26 mouse cellular contexts compared by ENCODE assay signal in genomic region chr12:40113605-40114004, GRCm38 (mm10). TPM values are rescaled to one million over a fixed set of nuclear protein-coding genes. Genes with fewer than 3 reads are reported as not detected.
A peak's percentile ranks its signal among the peaks of the same experiment; 100 is the strongest.
DNase-seq lines count a peak whose midpoint lies in the region; ATAC-seq and TF ChIP-seq lines count a peak whose summit lies in the region.
"Had no signal": no experiment of that assay in that cellular context is flagged by ENCODE, and none has a peak within 500 bp of the region (broad histone marks: within the 10 kb centered on the region; RNA-seq: fewer than 3 reads in every experiment).

No protein-coding gene starts in this region.

- H3K4me3 ChIP-seq in embryonic facial prominence, embryonic 14.5 days (ENCODE audit: low read depth, low read length) = no peak overlapping the region
- no peak overlapping the region for H3K4me3 ChIP-seq in intestine, postnatal 0 days (ENCODE audit: low read depth, low read length)
- no peak overlapping the region for H3K4me3 ChIP-seq in limb, embryonic 15.5 days
- H3K4me3 ChIP-seq: embryonic facial prominence, embryonic 12.5 days; forebrain, embryonic 10.5 days; forebrain, embryonic 13.5 days; heart, embryonic 12.5 days; heart, embryonic 15.5 days; hindbrain, embryonic 10.5 days; hindbrain, embryonic 13.5 days had no signal

- no peaks in the 10 kb centered on the region for H3K4me1 ChIP-seq in embryonic facial prominence, embryonic 14.5 days (ENCODE audit: control insufficient read depth, insufficient read depth, low read length)
- H3K4me1 ChIP-seq in intestine, postnatal 0 days (replicated peaks; ENCODE audit: control insufficient read depth, insufficient read depth, low read length) = no peaks in the 10 kb centered on the region
- H3K4me1 ChIP-seq in limb, embryonic 15.5 days = no peaks in the 10 kb centered on the region
- H3K4me1 ChIP-seq: embryonic facial prominence, embryonic 12.5 days; forebrain, embryonic 10.5 days; forebrain, embryonic 13.5 days; heart, embryonic 12.5 days; heart, embryonic 15.5 days; hindbrain, embryonic 10.5 days; hindbrain, embryonic 13.5 days had no signal

- H3K9me3 ChIP-seq in embryonic facial prominence, embryonic 14.5 days (ENCODE audit: control insufficient read depth, low read length) = no peaks in the 10 kb centered on the region
- no peaks in the 10 kb centered on the region for H3K9me3 ChIP-seq in intestine, postnatal 0 days (ENCODE audit: control insufficient read depth)
- no peaks in the 10 kb centered on the region for H3K9me3 ChIP-seq in limb, embryonic 15.5 days
- H3K9me3 ChIP-seq: embryonic facial prominence, embryonic 12.5 days; forebrain, embryonic 10.5 days; forebrain, embryonic 13.5 days; heart, embryonic 12.5 days; heart, embryonic 15.5 days; hindbrain, embryonic 10.5 days; hindbrain, embryonic 13.5 days had no signal

- H3K4me2 ChIP-seq in embryonic facial prominence, embryonic 14.5 days (ENCODE audit: low read depth, low read length) = no peak overlapping the region
- H3K4me2 ChIP-seq in intestine, postnatal 0 days (replicated peaks; ENCODE audit: low read depth) = no peak overlapping the region
- no peak overlapping the region for H3K4me2 ChIP-seq in limb, embryonic 15.5 days
- H3K4me2 ChIP-seq: embryonic facial prominence, embryonic 12.5 days; forebrain, embryonic 13.5 days; heart, embryonic 12.5 days; heart, embryonic 15.5 days; hindbrain, embryonic 13.5 days had no signal

- peak overlapping the region; percentile 21; the same call in 1 of the 2 replicates for H3K27ac ChIP-seq in embryonic facial prominence, embryonic 14.5 days (replicated peaks; ENCODE audit: low read depth, low read length)
- no peak overlapping the region for H3K27ac ChIP-seq in intestine, postnatal 0 days (ENCODE audit: low read depth, low read length)
- peak overlapping the region; percentile 30; the same call in 1 of the 2 replicates for H3K27ac ChIP-seq in limb, embryonic 15.5 days
- H3K27ac ChIP-seq: embryonic facial prominence, embryonic 12.5 days; forebrain, embryonic 10.5 days; forebrain, embryonic 13.5 days; heart, embryonic 15.5 days; hindbrain, embryonic 10.5 days; hindbrain, embryonic 13.5 days had no signal

- no peak overlapping the region for H3K9ac ChIP-seq in embryonic facial prominence, embryonic 14.5 days (ENCODE audit: low read depth, low read length)
- no peak overlapping the region for H3K9ac ChIP-seq in intestine, postnatal 0 days (ENCODE audit: low read depth, low read length)
- H3K9ac ChIP-seq in limb, embryonic 15.5 days = no peak overlapping the region
- H3K9ac ChIP-seq: embryonic facial prominence, embryonic 12.5 days; forebrain, embryonic 13.5 days; heart, embryonic 12.5 days; heart, embryonic 15.5 days; hindbrain, embryonic 13.5 days had no signal

- no peak for TF ChIP-seq CTCF in intestine, postnatal 0 days (IDR thresholded peaks at IDR 0.05; ENCODE audit: low read depth)

- 73% methylated on average over 2 of the region's 2 CpGs for WGBS in embryonic facial prominence, embryonic 14.5 days
- 55% methylated on average over 2 of the region's 2 CpGs for WGBS in intestine, postnatal 0 days
- 78% methylated on average over 2 of the region's 2 CpGs for WGBS in limb, embryonic 15.5 days

- H3K36me3 ChIP-seq in embryonic facial prominence, embryonic 14.5 days (ENCODE audit: control insufficient read depth, insufficient read depth, low read length) = no peaks in the 10 kb centered on the region
- no peaks in the 10 kb centered on the region for H3K36me3 ChIP-seq in intestine, postnatal 0 days (ENCODE audit: control insufficient read depth, insufficient read depth)
- no peaks in the 10 kb centered on the region for H3K36me3 ChIP-seq in limb, embryonic 15.5 days
- H3K36me3 ChIP-seq: embryonic facial prominence, embryonic 12.5 days; forebrain, embryonic 10.5 days; heart, embryonic 12.5 days; heart, embryonic 15.5 days; hindbrain, embryonic 10.5 days; hindbrain, embryonic 13.5 days had no signal

- no peak for ATAC-seq in embryonic facial prominence, embryonic 14.5 days (ENCODE audit: low read depth)
- peak; percentile 73 for ATAC-seq in intestine, postnatal 0 days
- ATAC-seq in limb, embryonic 15.5 days (ENCODE audit: insufficient number of reproducible peaks, low FRiP score, low TSS enrichment, low read depth) = no peak
- ATAC-seq: activated CD4-positive, CD25-positive, alpha-beta regulatory T cell, adult 4 months; forebrain, embryonic 13.5 days; forebrain, embryonic 16.5 days; hindbrain, embryonic 16.5 days had no signal

- peak; percentile 51 for DNase-seq in 416B (ENCODE audit: low read depth)
- no peak for DNase-seq in embryonic facial prominence, embryonic 14.5 days (ENCODE audit: low spot score)
- DNase-seq in left cerebral cortex, adult 18-20 months (ENCODE audit: low spot score in 2 of 2) = no peak
- DNase-seq in thymus, adult 18-20 months = no peak
- no peak for DNase-seq in urinary bladder, adult 2 months (ENCODE audit: low spot score)
- DNase-seq: adrenal gland, postnatal 10 days; adrenal gland, postnatal 36 days; cerebellum, adult 18-20 months; cerebellum, adult 9-10 months; cerebellum, postnatal 14 days; gastrocnemius, postnatal 10 days; heart, adult 11 months; heart, postnatal 10 days; heart, postnatal 36 days had no signal

- H3K27me3 ChIP-seq in embryonic facial prominence, embryonic 14.5 days (replicated peaks; ENCODE audit: control insufficient read depth, insufficient read depth, low read length) = no peaks in the 10 kb centered on the region
- no peaks in the 10 kb centered on the region for H3K27me3 ChIP-seq in intestine, postnatal 0 days (replicated peaks; ENCODE audit: control insufficient read depth, insufficient read depth, low read length)
- H3K27me3 ChIP-seq in limb, embryonic 15.5 days = no peaks in the 10 kb centered on the region
- H3K27me3 ChIP-seq: embryonic facial prominence, embryonic 12.5 days; forebrain, embryonic 13.5 days; heart, embryonic 12.5 days; heart, embryonic 15.5 days; hindbrain, embryonic 13.5 days had no signal

RNA-seq across cellular contexts. Expression of gene Scin, which starts 20.4 kb away (rescaled TPM):
- 4.7 and 5.8 TPM in 2 replicates for polyA plus RNA-seq in embryonic facial prominence, embryonic 14.5 days (2014; fragmentation: Nextera tagmentation; extraction: Ambion mirVana)
- polyA plus RNA-seq in intestine, postnatal 0 days (2015; fragmentation: Nextera tagmentation; extraction: Ambion mirVana) = 29.2 and 29.3 TPM in 2 replicates
- 7.0 and 8.3 TPM in 2 replicates for polyA plus RNA-seq in limb, embryonic 15.5 days (2015; fragmentation: Nextera tagmentation; extraction: Ambion mirVana)
- under 1 TPM in 1 of 2 experiments, not detected in 1; 0.14 TPM for total RNA-seq in left cerebral cortex, adult 18-20 months (2021)
- polyA plus RNA-seq in urinary bladder, adult 2 months (2012; rRNA removed) = 0.95 and 1.3 TPM in 2 replicates
- polyA plus RNA-seq: forebrain, embryonic 10.5 days; forebrain, embryonic 13.5 days; forebrain, embryonic 16.5 days; hindbrain, embryonic 16.5 days had no signal
